Mouse (Mus musculus): ENCODE results near the gene Chd2. TPM values are rescaled to one million over a fixed set of nuclear protein-coding genes. Genes with fewer than 3 reads are reported as not detected.

Gene Chd2
- polyA plus RNA-seq, 1 experiment from 2014 or later, result 49.8 TPM

DNA sequence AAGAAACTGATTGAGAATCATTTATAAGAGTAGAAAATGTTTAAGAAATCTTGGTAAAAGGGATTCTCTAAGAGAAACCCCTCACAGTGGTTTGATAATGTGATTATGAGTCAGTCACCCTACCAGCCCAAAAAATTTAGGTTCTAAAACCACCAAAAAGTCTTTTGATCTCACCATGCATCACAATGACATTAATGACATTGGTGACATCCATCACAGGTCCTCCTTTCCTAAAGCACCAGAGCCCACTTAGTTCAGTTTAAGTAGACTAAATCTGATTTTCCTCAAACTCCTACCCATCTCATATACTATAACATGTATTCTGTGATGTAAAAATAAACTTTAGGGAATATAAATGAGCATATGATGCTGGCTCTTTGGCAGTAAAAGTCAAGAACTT, 9.7 kb upstream of the Chd2 start:
- peaks cover 38% of the 10 kb centered on the region for H3K36me3 ChIP-seq (ENCODE audit: control insufficient read depth, insufficient read depth, low read length)
- no peaks in the 10 kb centered on the region for H3K27me3 ChIP-seq (ENCODE audit: control insufficient read depth, insufficient read depth, low read length)
- H3K4me2 ChIP-seq (ENCODE audit: low read length), result peak overlapping the region; percentile 11; the same call in 1 of the 2 replicates
- DNase-seq (no peak), ATAC-seq (ENCODE audit: low FRiP score, low TSS enrichment) (no peak)
- no peak overlapping the region for H3K9ac ChIP-seq (replicated peaks; ENCODE audit: low read length)
- H3K4me1 ChIP-seq (ENCODE audit: control insufficient read depth, insufficient read depth, low read length), result peaks cover 19% of the 10 kb centered on the region
- H3K27ac ChIP-seq (replicated peaks; ENCODE audit: low read depth, low read length), result no peak overlapping the region
- H3K4me3 ChIP-seq (replicated peaks; ENCODE audit: low read depth, low read length), result no peak overlapping the region
- no peaks in the 10 kb centered on the region for H3K9me3 ChIP-seq (ENCODE audit: control insufficient read depth, low read length)

DNA sequence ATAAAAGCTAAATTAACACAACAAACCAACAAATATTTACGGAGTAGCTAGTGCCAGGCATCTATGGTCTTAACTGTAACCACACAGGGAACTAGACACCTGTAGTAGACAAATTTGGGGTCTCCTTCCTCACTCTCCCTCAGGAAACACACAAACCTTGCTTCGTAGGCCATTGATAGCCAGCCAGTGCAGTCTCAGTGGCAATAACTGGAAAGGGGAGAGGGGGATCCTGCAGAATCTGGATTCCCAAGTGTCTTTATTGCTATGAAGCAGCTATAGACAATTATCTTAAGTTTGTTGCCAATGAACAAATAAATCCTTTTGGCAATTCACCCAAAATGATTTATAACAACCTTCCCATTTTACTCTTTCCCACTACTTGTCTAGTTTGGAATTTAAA, 6.4 kb upstream of the Chd2 start:
- no peak overlapping the region for H3K4me3 ChIP-seq (replicated peaks; ENCODE audit: low read depth, low read length)
- DNase-seq, result no peak
- H3K4me2 ChIP-seq (ENCODE audit: low read length), result no peak overlapping the region
- WGBS, result 95% methylated on average over 2 of the region's 2 CpGs
- no peak for ATAC-seq (ENCODE audit: low FRiP score, low TSS enrichment)
- no peak overlapping the region for H3K27ac ChIP-seq (replicated peaks; ENCODE audit: low read depth, low read length)
- peaks cover 48% of the 10 kb centered on the region for H3K36me3 ChIP-seq (ENCODE audit: control insufficient read depth, insufficient read depth, low read length)
- H3K27me3 ChIP-seq (ENCODE audit: control insufficient read depth, insufficient read depth, low read length), result no peaks in the 10 kb centered on the region
- H3K9ac ChIP-seq (replicated peaks; ENCODE audit: low read length), result no peak overlapping the region
- peaks cover 21% of the 10 kb centered on the region for H3K4me1 ChIP-seq (ENCODE audit: control insufficient read depth, insufficient read depth, low read length)
- H3K9me3 ChIP-seq (ENCODE audit: control insufficient read depth, low read length), result no peaks in the 10 kb centered on the region

DNA sequence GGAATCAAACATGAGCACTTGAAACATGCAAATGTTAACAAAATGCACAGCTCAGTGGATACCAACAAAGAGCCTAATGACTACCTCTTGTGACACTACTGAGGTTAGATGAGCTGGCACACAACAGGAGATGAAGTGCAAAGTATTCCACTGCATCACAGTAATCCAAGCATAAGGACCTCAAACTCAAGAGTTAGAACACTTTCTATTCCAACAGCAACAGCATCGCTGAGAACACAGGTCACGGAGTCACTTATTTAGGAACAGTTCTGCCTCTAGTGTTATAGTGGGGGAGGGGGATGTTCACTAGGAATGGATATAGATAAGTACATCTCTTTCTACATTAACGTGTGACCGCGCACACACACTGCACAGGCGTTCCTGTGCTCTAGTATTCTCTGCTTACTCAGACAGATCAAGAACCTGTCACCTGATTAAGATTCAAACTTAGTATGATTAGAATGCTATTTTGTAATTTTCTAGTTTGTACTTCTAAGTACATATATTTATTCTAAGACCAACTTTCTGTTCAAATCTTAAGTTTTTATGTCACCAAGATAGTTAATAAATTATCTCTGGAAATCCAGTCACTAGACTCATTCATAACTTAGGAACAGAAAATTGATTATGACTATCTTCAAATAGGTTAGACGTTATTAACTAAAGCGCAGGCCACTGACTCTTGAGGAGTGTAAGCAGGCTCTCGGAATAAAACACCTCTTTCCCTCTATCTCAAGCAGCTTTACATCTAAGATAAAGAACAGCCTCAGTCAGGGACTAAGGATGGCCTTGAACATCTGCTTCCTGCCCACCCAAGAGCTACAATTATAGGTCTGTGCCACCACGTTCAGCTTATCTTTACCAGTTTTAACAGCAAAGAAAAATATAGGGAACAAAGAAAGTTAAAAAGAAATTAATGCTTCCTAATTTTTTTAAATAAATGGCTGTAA, 5.2 kb upstream of the Chd2 start:
- peak; percentile 9 for DNase-seq
- H3K27ac ChIP-seq (replicated peaks; ENCODE audit: low read depth, low read length), result no peak overlapping the region
- ATAC-seq (ENCODE audit: low FRiP score, low TSS enrichment), result no peak

DNA sequence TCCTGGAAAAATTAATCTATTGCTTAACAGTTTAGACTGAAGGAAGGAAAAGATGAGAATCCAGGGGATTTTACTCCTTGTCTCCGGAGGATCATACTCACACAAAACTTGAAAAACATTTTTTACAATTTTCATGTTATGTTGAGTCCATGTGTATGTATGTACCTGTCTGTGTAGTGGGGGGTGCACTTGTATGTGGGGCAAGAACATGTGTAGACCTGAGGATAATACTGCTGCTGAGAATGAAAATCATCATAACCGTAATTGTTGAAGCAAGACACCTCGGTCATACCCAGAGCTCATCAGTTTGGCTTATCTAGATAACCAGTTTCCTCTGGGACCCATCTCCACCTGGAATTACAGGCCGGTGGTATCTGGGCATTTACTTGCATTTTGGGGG, 3.4 kb upstream of the Chd2 start:
- Histone ChIP-seq H3K4me3 (replicated peaks; ENCODE audit: low read depth, low read length) (no peak overlapping the region), H3K27ac (replicated peaks; ENCODE audit: low read depth, low read length) (no peak overlapping the region), H3K4me1 (ENCODE audit: control insufficient read depth, insufficient read depth, low read length) (peaks cover 8% of the 10 kb centered on the region; the same call in 1 of the 2 replicates), H3K9me3 (ENCODE audit: control insufficient read depth, low read length) (no peaks in the 10 kb centered on the region), H3K36me3 (ENCODE audit: control insufficient read depth, insufficient read depth, low read length) (peaks cover 32% of the 10 kb centered on the region), H3K27me3 (ENCODE audit: control insufficient read depth, insufficient read depth, low read length) (no peaks in the 10 kb centered on the region), H3K9ac (replicated peaks; ENCODE audit: low read length) (no peak overlapping the region), H3K4me2 (ENCODE audit: low read length) (no peak overlapping the region)
- ATAC-seq (ENCODE audit: low FRiP score, low TSS enrichment) (no peak), DNase-seq (peak; percentile 6)
- WGBS, result 88% methylated on average over 4 of the region's 4 CpGs

More for the DNA sequence above, 5.2 kb upstream of the Chd2 start:
- 78% methylated on average over 10 of the region's 10 CpGs for WGBS
- H3K4me1 ChIP-seq (ENCODE audit: control insufficient read depth, insufficient read depth, low read length), result peaks cover 9% of the 10 kb centered on the region
- H3K4me2 ChIP-seq (ENCODE audit: low read length), result no peak overlapping the region
- no peak overlapping the region for H3K9ac ChIP-seq (replicated peaks; ENCODE audit: low read length)
- no peaks in the 10 kb centered on the region for H3K27me3 ChIP-seq (ENCODE audit: control insufficient read depth, insufficient read depth, low read length)
- no peak overlapping the region for H3K4me3 ChIP-seq (replicated peaks; ENCODE audit: low read depth, low read length)
- peaks cover 39% of the 10 kb centered on the region for H3K36me3 ChIP-seq (ENCODE audit: control insufficient read depth, insufficient read depth, low read length)
- no peaks in the 10 kb centered on the region for H3K9me3 ChIP-seq (ENCODE audit: control insufficient read depth, low read length)

DNA sequence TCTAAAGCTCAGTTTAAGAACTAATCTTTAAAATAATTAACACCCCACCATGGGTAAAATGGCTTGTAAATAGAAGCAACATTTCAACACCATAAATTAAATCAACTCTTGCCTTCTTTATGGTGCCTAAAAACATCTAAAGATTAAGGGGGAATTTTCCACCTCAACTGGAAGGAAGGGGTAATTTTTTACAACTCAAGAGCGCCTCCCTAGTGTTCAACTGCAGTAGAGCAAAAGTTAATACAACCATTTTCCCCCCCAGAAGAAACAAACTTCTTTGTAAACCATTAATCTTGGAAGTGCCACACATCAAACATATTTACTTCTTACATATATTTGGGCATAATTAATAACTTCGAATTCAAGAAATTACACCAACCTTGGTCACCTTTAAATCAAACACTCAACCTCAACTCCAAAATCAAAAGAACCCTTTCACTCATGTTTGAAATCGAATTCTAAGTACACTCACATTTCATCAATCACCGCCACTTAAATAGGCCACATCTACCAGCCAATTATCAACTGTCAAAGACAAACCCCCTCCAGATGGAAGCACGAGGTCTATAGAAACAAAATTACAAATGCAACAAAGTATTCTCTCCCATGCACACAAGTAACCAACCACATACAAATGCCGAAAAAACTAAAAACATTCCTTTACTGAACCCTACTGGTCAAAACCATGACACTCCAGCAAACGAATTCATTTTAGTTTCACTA, 662 bp upstream of the Chd2 start:
- H3K9ac ChIP-seq (replicated peaks; ENCODE audit: low read length), result no peak overlapping the region
- no peaks in the 10 kb centered on the region for H3K27me3 ChIP-seq (ENCODE audit: control insufficient read depth, insufficient read depth, low read length)
- WGBS, result 79% methylated on average over 7 of the region's 7 CpGs
- ATAC-seq (ENCODE audit: low FRiP score, low TSS enrichment) (no peak), DNase-seq (no peak)
- peak overlapping the region; percentile 81 for H3K4me2 ChIP-seq (ENCODE audit: low read length)
- H3K9me3 ChIP-seq (ENCODE audit: control insufficient read depth, low read length), result no peaks in the 10 kb centered on the region
- H3K4me1 ChIP-seq (ENCODE audit: control insufficient read depth, insufficient read depth, low read length), result peaks cover 8% of the 10 kb centered on the region; the same call in 1 of the 2 replicates
- H3K36me3 ChIP-seq (ENCODE audit: control insufficient read depth, insufficient read depth, low read length), result peaks cover 14% of the 10 kb centered on the region
- H3K4me3 ChIP-seq (replicated peaks; ENCODE audit: low read depth, low read length), result peak overlapping the region; percentile 51
- peak overlapping the region; percentile 92; the same call in 1 of the 2 replicates for H3K27ac ChIP-seq (replicated peaks; ENCODE audit: low read depth, low read length)

DNA sequence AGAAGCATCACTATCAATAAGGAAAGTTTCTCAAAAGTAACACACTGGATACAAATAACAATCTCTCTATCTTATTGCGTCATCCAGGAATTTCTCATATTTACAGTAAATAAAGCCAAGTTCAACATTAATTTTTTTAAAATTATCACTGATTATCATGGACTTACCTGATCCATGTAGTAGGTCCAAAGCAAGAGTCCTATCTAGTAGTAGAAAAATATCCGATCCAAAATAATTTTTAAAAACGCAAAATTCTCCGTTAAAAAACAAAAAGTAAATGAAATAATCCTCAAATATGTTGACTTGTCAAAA, 595 bp downstream of the Chd2 start:
- Histone ChIP-seq H3K27me3 (ENCODE audit: control insufficient read depth, insufficient read depth, low read length) (no peaks in the 10 kb centered on the region), H3K4me3 (replicated peaks; ENCODE audit: low read depth, low read length) (peak overlapping the region; percentile 51), H3K27ac (replicated peaks; ENCODE audit: low read depth, low read length) (peak overlapping the region; percentile 92), H3K9ac (replicated peaks; ENCODE audit: low read length) (peak overlapping the region; percentile 64), H3K4me1 (ENCODE audit: control insufficient read depth, insufficient read depth, low read length) (peaks cover 10% of the 10 kb centered on the region; the same call in 1 of the 2 replicates), H3K36me3 (ENCODE audit: control insufficient read depth, insufficient read depth, low read length) (peaks cover 9% of the 10 kb centered on the region; the same call in 1 of the 2 replicates), H3K9me3 (ENCODE audit: control insufficient read depth, low read length) (no peaks in the 10 kb centered on the region), H3K4me2 (ENCODE audit: low read length) (peak overlapping the region; percentile 81)
- WGBS, result 2% methylated on average over 4 of the region's 4 CpGs
- no peak for ATAC-seq (ENCODE audit: low FRiP score, low TSS enrichment)
- no peak for DNase-seq

DNA sequence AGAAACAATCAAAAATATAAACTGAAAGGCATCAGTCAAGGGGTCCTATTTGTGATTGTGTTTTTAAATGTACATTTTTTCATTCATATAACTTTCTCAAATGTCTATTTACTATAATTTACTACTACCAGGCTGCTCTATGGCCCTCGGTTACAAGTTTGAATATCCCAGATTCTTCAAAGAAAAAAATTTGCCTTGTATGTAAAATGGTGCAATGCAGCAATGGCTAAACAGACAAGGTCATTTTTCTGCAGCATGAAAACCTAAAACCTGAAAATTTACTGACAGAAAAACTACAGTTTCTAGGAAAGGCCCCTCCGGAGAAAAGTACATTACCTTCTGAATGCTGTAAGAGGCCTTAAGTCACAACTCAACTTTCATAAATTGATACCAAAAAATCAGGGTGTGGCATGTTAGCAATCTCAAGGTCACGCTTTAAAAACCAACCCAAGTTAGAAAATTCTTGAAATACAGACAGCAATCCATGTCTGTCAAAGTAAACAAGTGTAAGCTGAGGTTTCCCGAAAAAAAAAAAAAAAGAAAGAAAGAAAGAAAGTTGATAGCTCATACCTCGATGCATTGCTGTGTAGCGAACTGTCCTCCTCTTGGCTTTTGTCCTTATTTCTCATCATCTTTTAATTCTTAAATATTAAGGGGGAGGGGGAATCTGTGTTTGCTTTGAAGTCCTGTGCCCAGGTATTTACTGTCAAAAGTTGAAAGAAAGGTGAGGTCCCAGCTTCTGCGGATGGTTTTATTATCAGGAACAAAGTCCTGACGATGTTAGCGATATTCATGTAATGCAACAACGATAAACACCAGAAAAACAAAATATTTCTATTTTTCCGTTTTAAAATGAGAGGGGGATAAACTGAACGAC, 1.2 kb downstream of the Chd2 start:
- Histone ChIP-seq H3K4me3 (replicated peaks; ENCODE audit: low read depth, low read length) (peak overlapping the region; percentile 51), H3K9me3 (ENCODE audit: control insufficient read depth, low read length) (no peaks in the 10 kb centered on the region), H3K4me1 (ENCODE audit: control insufficient read depth, insufficient read depth, low read length) (peaks cover 13% of the 10 kb centered on the region; the same call in 1 of the 2 replicates), H3K27ac (replicated peaks; ENCODE audit: low read depth, low read length) (peak overlapping the region; percentile 75), H3K27me3 (ENCODE audit: control insufficient read depth, insufficient read depth, low read length) (no peaks in the 10 kb centered on the region), H3K36me3 (ENCODE audit: control insufficient read depth, insufficient read depth, low read length) (peaks cover 9% of the 10 kb centered on the region; the same call in 1 of the 2 replicates), H3K4me2 (ENCODE audit: low read length) (peak overlapping the region; percentile 81), H3K9ac (replicated peaks; ENCODE audit: low read length) (peak overlapping the region; percentile 64)
- 1% methylated on average over 12 of the region's 12 CpGs for WGBS
- ATAC-seq (ENCODE audit: low FRiP score, low TSS enrichment), result no peak
- peak; percentile 55 for DNase-seq

DNA sequence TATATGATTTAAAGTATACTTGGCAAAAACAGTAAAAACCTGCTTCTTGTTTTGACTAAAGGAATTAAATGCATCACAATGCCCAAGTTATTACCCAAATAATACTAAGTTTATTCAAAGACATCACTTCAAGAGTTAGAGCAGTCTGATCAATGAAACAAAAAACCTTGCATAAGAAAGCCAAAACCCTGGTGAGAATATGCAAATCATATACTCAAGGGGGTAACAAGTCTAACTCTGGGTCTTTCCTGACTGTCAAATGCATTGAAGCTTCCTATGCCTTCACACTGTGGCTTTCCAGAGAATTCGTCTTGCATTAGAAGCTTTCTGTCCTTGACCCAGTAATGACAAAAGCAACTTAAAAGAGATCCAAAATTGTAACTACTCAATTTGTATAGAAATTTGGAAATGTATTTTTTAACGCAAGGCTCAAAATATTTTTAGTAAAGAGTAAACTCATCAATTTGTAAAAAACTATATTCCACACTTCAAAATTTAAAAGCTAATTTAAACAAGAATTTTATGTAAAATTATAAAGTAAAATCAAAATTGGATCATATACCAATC, 2.4 kb downstream of the Chd2 start:
- DNase-seq, result peak; percentile 70
- no peaks in the 10 kb centered on the region for H3K27me3 ChIP-seq (ENCODE audit: control insufficient read depth, insufficient read depth, low read length)
- H3K4me3 ChIP-seq (replicated peaks; ENCODE audit: low read depth, low read length), result peak overlapping the region; percentile 47
- WGBS, result 19% methylated on average over 2 of the region's 2 CpGs
- H3K27ac ChIP-seq (replicated peaks; ENCODE audit: low read depth, low read length), result peak overlapping the region; percentile 60
- no peak for ATAC-seq (ENCODE audit: low FRiP score, low TSS enrichment)
- peak overlapping the region; percentile 85 for H3K4me2 ChIP-seq (ENCODE audit: low read length)
- H3K4me1 ChIP-seq (ENCODE audit: control insufficient read depth, insufficient read depth, low read length), result peaks cover 12% of the 10 kb centered on the region
- H3K9ac ChIP-seq (replicated peaks; ENCODE audit: low read length), result no peak overlapping the region; the same call in 1 of the 2 replicates
- 0 out of 2 replicates have a peak, but pooled peaks cover 3% of the 10 kb centered on the region for H3K36me3 ChIP-seq (ENCODE audit: control insufficient read depth, insufficient read depth, low read length)
- H3K9me3 ChIP-seq (ENCODE audit: control insufficient read depth, low read length), result no peaks in the 10 kb centered on the region

Measured in midbrain, embryonic 14.5 days (tissue).